Mouse (Mus musculus) spleen, postnatal 0 days (tissue): Measurements from ENCODE around the gene Pip4p1. TPM values are rescaled to one million over a fixed set of nuclear protein-coding genes. Genes with fewer than 3 reads are reported as not detected.

Experiments
- polyA plus RNA-seq: library from polyadenylated mRNA; unstranded; fragments of >200 nt; fragmentation: Nextera tagmentation; extraction: Ambion mirVana; gene quantifications from 2 replicates; pipeline ENCODE4 v1.2.1, GENCODE M21; 2015

Pip4p1 gene
- polyA plus RNA-seq: 25.7 and 27.4 TPM in 2 replicates

DNA sequence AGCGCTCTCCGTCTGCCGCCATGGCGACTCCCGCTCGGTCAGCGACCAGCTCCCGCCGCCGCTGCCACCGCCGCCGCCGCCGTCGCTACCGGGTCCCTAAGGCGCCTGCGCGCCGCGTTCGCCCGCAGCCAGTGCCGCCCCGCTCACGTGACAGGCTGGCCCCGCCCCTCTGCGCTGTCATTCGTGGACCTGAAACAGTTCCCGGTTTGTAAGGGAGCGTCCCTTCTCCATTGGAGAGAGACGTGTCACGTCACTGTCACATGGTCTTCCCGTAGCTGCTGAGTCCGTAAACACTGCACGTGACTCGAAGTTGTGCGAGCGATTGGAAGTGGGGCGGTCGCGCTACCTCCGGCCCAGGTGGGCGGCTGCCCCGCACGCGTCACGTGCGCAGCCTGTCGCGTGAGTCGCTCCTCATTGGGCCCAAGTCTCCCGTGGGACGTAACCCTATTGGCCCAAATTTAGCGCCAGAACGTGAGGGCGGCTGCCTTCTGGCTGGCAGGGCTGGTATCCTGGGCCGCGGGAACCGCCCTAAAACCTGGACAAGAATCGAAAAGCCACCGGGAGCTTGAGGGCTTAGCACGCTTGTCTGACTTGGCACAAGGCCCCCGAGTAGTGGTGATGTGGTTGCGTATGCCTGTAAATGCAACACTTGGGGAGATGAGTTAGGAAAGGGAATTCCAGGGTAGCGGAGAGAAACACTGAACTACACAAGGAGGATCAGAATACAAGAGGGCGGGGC lies at the start of gene Pip4p1, which contains the start of gene Pnp:
Gene Pip4p1 (minus strand): TSS at position 103 of the 739 bp plus-strand sequence.
Gene Pnp (plus strand): TSS at position 329 of the 739 bp plus-strand sequence.

GRCm38 (mm10) chr14:50955942-50956508 lies 25.4 kb upstream of the Pip4p1 start, which contains the start of gene Pnp2:
Gene Pnp2, plus strand, starts transcription at chr14:50955992.

DNA sequence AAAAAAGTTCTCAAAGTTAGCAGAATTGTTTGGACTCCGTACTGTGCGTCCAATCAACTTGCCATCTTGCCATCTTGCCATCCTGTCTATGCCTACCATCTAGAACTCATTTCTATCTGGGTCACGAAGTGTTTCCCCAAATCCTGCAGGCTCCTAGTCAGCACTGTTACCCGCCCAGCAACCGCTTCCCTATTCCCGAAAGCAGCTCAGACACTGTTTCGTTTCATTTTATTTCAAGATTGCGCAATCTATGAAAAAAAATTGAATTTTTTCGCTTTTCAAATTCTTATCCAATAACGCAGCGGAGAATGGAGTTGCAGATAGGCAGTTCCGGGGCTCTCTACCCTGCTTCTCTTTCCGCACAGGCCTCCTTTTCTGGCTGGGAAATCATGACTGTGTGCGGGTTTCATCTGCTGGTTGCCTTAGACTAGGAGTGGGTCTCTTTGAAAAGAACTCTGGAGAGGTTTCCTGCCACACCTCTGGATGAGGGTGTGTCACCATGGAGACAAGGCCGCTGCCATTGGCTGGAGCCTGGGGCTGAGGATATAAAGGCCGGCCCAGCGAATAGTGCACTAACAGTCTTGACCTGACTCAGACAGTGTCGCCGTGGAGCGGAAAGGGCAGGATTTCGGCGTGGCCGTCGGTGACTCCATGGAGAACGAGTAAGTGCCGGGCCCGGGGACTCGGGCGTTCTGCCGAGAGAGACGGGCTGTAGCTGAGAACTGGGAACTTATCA lies 13.4 kb upstream of the Pip4p1 start, which contains the start of gene Gm49342:
Gene Gm49342 (plus strand): TSS at position 586 of the 736 bp plus-strand sequence.

GRCm38 (mm10) chr14:50924281-50925064 lies 6.2 kb downstream of the Pip4p1 start, which contains the start of the genes Osgep and Apex1:
Gene Osgep, minus strand, starts transcription at chr14:50924893.
Gene Apex1, plus strand, starts transcription at chr14:50924968.

DNA sequence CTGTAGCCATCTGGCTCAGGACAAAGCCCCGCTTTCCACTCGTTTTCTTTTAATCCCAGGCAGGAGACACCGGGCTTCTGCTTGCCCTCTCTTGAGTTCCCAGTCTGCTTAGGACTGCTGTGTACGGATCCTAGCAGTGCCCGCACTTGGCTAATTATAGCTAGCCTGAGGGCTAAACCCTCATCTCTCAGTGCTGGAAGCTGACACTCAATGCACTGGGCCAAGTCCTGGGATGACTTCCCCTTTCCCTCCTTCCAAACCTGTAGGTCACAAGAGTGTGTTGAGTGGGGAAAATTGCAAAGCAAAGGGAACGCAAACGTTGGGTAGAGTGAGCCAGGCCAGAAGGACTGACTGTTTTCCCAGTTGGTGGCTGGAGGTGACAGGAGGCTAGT lies 33.3 kb downstream of the Pip4p1 start, which contains the start of gene Klhl33:
Gene Klhl33 (minus strand): TSS at position 134 of the 392 bp plus-strand sequence.

Other genes starting within 250 kb of the Pip4p1 start
- gene Olfr747, start 237.7 kb downstream of the Pip4p1 start, polyA plus RNA-seq: not detected in 2 replicates
- not detected in 2 replicates for gene Olfr748, start 223.5 kb downstream of the Pip4p1 start, polyA plus RNA-seq
- not detected in 2 replicates for gene Olfr749, start 185.8 kb downstream of the Pip4p1 start, polyA plus RNA-seq
- 27.9 and 32.0 TPM in 2 replicates for gene Ttc5, start 145.3 kb downstream of the Pip4p1 start, polyA plus RNA-seq
- gene Ccnb1ip1, start 123.1 kb downstream of the Pip4p1 start, polyA plus RNA-seq: not detected in 2 replicates
- gene Parp2, start 123.0 kb downstream of the Pip4p1 start, polyA plus RNA-seq: 44.8 and 46.3 TPM in 2 replicates
- gene Tep1, start 60.3 kb downstream of the Pip4p1 start, polyA plus RNA-seq: 9.8 and 14.8 TPM in 2 replicates
- 0.16 and 0.24 TPM in 2 replicates for gene Klhl33, start 33.3 kb downstream of the Pip4p1 start, polyA plus RNA-seq
- 73.5 and 76.4 TPM in 2 replicates for gene Osgep, start 6.0 kb downstream of the Pip4p1 start, polyA plus RNA-seq
- gene Apex1, start 5.9 kb downstream of the Pip4p1 start, polyA plus RNA-seq: 94.3 and 96.1 TPM in 2 replicates
- gene Pnp, start 226 bp upstream of the Pip4p1 start, polyA plus RNA-seq: 129 and 140 TPM in 2 replicates
- not detected in 2 replicates for gene Gm49342, start 13.7 kb upstream of the Pip4p1 start, polyA plus RNA-seq
- gene Pnp2, start 25.1 kb upstream of the Pip4p1 start, polyA plus RNA-seq: 21.4 and 25.9 TPM in 2 replicates
- gene Rnase10, start 76.9 kb upstream of the Pip4p1 start, polyA plus RNA-seq: 0.07 and 0.11 TPM in 2 replicates
- not detected in 2 replicates for gene Rnase9, start 111.0 kb upstream of the Pip4p1 start, polyA plus RNA-seq
- not detected in 2 replicates for gene Rnase11, start 119.3 kb upstream of the Pip4p1 start, polyA plus RNA-seq
- gene Rnase12, start 126.8 kb upstream of the Pip4p1 start, polyA plus RNA-seq: 4.3 and 5.3 TPM in 2 replicates
- not detected in 2 replicates for gene Olfr750, start 143.6 kb upstream of the Pip4p1 start, polyA plus RNA-seq
- 24.0 and 29.5 TPM in 2 replicates for gene Rnase4, start 160.2 kb upstream of the Pip4p1 start, polyA plus RNA-seq
- gene Ang, start 160.3 kb upstream of the Pip4p1 start, polyA plus RNA-seq: 3.8 and 4.9 TPM in 2 replicates
- gene Eddm3b, start 183.6 kb upstream of the Pip4p1 start, polyA plus RNA-seq: not detected in 2 replicates
- 17.2 and 18.7 TPM in 2 replicates for gene Rnase6, start 193.1 kb upstream of the Pip4p1 start, polyA plus RNA-seq
- 9.1 and 26.1 TPM in 2 replicates for gene Rnase1, start 215.9 kb upstream of the Pip4p1 start, polyA plus RNA-seq
- gene Rnase2b, start 231.4 kb upstream of the Pip4p1 start, polyA plus RNA-seq: not detected in 2 replicates